Mouse (Mus musculus): ENCODE data around the gene Ndufa6.
"Not testable (repeated sequence)": the region's sequence is repeated elsewhere in the genome, so short reads cannot be mapped to it uniquely, and the experiment has no call there.

Ndufa6 gene

GRCm38 (mm10) chr15:82354126-82354945, at the start of gene Ndufa6:
Gene Ndufa6 (minus strand): TSS chr15:82354322.
- peak; percentile 95 for DNase-seq (ENCODE audit: low spot score)

- no peak for DNase-seq (ENCODE audit: low spot score)
Measured at GRCm38 (mm10) chr15:82403606-82404005, 49.5 kb upstream of the Ndufa6 start.

GRCm38 (mm10) chr15:82402741-82403140, 48.6 kb upstream of the Ndufa6 start:
- DNase-seq (ENCODE audit: low spot score) = no peak

- no peak for DNase-seq (ENCODE audit: low spot score)
Measured at GRCm38 (mm10) chr15:82402106-82402505, 48.0 kb upstream of the Ndufa6 start.

- DNase-seq (ENCODE audit: low spot score) = no peak
Measured at GRCm38 (mm10) chr15:82401516-82401915, 47.4 kb upstream of the Ndufa6 start.

GRCm38 (mm10) chr15:82395955-82396354, 41.8 kb upstream of the Ndufa6 start:
- not testable (repeated sequence) for DNase-seq (ENCODE audit: low spot score)

- not testable (repeated sequence) for DNase-seq (ENCODE audit: low spot score)
Measured at GRCm38 (mm10) chr15:82393922-82394321, 39.8 kb upstream of the Ndufa6 start, which contains the start of gene Cyp2d11. Gene Cyp2d11 (minus strand): TSS chr15:82394022.

GRCm38 (mm10) chr15:82389916-82390315, 35.8 kb upstream of the Ndufa6 start:
- not testable (repeated sequence) for DNase-seq (ENCODE audit: low spot score)

- DNase-seq (ENCODE audit: low spot score) = no peak
Measured at GRCm38 (mm10) chr15:82385729-82386128, 31.6 kb upstream of the Ndufa6 start.

- no peak for DNase-seq (ENCODE audit: low spot score)
Measured at GRCm38 (mm10) chr15:82382441-82382840, 28.3 kb upstream of the Ndufa6 start.

- DNase-seq (ENCODE audit: low spot score) = no peak
Measured at GRCm38 (mm10) chr15:82380714-82381062, 26.6 kb upstream of the Ndufa6 start.

GRCm38 (mm10) chr15:82379871-82380713, 26.0 kb upstream of the Ndufa6 start, which contains the start of gene Cyp2d22:
Gene Cyp2d22 (minus strand): TSS chr15:82380260.
- DNase-seq (ENCODE audit: low spot score) = peak; percentile 65

- DNase-seq (ENCODE audit: low spot score) = no peak
Measured at GRCm38 (mm10) chr15:82379511-82379870, 25.4 kb upstream of the Ndufa6 start.

- no peak for DNase-seq (ENCODE audit: low spot score)
Measured at GRCm38 (mm10) chr15:82378261-82379180, 24.4 kb upstream of the Ndufa6 start.

GRCm38 (mm10) chr15:82377701-82378100, 23.6 kb upstream of the Ndufa6 start:
- DNase-seq (ENCODE audit: low spot score) = no peak

- no peak for DNase-seq (ENCODE audit: low spot score)
Measured at GRCm38 (mm10) chr15:82376393-82377138, 22.4 kb upstream of the Ndufa6 start.

- DNase-seq (ENCODE audit: low spot score) = no peak
Measured at GRCm38 (mm10) chr15:82375855-82376254, 21.7 kb upstream of the Ndufa6 start.

GRCm38 (mm10) chr15:82374437-82374836, 20.3 kb upstream of the Ndufa6 start:
- no peak for DNase-seq (ENCODE audit: low spot score)

GRCm38 (mm10) chr15:82372991-82373390, 18.9 kb upstream of the Ndufa6 start:
- no peak for DNase-seq (ENCODE audit: low spot score)

GRCm38 (mm10) chr15:82372446-82372845, 18.3 kb upstream of the Ndufa6 start:
- DNase-seq (ENCODE audit: low spot score) = no peak

GRCm38 (mm10) chr15:82368851-82369250, 14.7 kb upstream of the Ndufa6 start:
- DNase-seq (ENCODE audit: low spot score) = no peak
